Mouse (Mus musculus) cerebellum, adult 18-20 months (tissue): ENCODE results near the gene Cdh15.

Source experiments
- DNase-seq, 2 experiments: peaks; one replicate each; pipeline ENCODE4 v3.0.0; 2021

The Cdh15 gene

DNA sequence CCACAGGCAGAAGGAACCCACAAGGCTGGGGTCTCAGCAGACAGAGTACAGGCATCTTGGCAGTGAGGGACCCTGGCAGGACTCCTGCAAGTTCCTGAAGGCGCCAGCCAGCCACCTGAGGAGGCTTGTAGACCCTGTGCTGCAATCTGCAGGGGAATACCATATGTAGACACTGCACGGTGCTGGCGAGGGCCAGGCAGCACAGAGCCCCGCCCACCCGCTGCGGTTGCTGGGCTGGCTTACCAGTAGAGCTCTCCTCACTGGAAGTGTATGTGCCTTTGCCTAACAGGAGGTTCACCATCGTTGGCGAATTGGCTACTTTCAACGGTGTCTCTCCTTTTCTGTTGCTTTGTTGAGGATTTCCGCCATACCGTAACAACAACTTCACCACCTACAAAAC lies 48.6 kb downstream of the Cdh15 start:
- DNase-seq = no peak

DNA sequence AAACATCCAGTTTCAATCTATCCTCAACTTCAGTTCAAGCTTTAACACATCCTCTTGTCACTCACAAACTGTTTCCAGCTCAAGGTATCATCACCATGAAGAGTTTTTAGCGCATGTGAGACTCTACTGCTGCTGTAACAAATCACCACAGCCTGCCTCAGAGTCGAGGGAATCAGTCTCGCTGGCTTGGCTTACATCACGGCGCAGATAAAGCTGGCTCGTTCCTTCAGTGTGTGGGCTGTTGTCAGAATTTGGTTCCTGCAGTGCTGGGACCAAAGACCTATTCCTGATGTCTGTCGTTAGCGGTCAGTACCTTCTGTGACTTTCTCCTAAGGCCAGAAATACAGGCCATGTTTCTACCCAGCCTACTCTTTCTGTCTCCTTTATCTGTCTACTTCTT lies 49.4 kb downstream of the Cdh15 start:
- no peak for DNase-seq

DNA sequence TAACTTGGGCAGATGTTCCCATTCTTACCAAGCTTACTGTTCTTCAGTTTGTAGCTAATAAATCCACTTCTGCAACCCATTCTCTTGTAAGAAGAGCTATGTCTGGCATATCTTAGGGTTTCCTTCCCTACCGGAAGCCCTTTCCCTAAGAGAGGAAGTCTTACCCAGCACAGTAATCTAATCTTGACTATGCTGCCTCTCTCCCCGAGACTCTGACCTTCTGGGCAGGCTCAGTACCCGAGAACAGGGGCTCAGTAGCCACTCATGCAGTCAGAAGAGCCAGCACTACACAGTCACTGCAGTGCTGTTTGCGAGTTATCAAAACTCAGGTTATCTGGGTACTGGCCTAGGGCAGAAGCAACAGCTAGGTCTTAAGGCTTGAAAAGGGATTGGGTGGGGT lies 50.3 kb downstream of the Cdh15 start:
- DNase-seq = no peak

DNA sequence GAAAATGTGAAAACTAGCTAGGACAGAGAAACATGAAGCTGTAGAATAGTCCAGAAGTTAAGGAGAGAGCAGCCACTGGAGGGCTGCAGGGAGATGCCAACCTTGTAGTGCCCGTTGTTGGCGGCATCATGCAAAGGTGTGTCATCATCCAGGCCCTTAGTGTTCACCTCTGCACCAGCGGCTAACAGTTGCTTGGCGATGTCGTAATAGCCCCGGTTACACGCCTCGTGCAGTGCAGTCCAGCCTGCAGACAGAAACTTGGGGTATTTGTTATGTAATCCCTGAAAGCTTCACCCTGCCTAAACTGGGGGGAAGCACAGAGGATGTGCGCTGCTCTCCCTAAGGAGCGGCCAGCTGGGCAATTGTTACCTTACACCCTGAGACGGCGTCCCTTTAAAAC lies 50.7 kb downstream of the Cdh15 start:
- no peak for DNase-seq

DNA sequence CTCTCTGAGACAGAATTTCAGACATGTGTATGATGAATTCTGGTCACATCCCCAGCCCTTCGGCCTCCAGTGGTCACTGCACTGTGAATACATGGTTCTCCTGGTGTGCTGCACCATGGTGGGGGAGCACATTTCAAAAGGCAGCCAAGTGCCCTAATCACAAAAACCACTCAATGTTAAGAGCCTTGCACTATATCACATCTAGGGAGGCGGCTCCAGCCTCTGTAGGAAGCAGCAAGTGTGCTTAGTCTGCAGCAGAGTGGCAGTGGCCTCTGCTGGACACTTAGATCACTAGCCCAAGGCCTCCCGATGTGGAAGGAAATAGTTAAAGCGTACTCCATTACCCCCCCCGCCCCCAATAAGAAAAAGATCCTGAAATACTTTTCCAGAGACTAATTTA lies 51.3 kb downstream of the Cdh15 start:
- DNase-seq = no peak

DNA sequence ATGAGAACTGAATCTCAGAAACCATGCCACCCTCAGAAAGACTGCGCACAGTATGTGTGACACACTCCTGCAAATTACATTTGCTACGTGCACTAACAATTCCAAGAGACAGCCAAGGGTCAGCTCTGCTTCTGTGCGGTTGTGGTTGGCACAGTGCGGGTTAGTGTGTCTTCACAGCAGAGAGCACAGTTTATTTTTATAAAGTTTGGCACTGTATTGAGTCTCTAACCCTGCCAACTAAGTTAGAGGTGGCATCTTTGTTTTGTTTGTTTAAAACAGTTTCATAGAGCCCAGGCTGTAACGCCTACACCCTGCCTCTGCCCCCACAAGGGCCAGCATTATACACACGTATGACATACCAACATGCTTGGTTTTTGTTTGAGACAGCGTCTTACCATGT lies 53.7 kb downstream of the Cdh15 start:
- no peak for DNase-seq

DNA sequence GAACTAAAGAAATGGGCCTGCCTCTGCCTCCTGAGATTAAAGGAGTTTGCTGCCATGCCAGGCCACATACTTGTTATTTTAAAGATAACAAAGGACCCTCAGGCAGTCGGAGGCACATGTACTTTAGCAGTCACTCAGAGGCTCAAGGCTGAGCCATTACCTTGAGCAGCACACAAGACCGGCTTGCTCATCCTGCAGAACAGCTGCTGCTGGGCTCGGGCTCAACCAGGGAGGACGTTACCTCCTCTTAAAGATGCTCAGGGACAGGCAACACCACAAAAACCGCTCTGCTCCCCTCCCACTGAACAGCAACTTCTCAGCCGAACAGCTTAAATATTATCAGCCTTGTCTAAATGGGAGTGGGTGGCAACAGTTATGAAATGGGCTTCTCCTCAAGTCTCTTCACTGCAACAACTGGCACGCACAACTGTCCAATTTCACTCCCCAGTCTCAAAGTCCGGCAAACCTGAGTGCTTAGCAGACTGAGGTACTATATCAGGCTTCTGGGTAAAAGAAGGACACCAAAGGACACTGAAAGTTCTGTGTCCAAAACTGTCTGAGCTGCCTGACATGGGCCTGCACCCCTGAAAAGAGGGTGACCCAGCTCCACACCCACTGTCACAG lies 54.2 kb downstream of the Cdh15 start:
- DNase-seq = no peak

DNA sequence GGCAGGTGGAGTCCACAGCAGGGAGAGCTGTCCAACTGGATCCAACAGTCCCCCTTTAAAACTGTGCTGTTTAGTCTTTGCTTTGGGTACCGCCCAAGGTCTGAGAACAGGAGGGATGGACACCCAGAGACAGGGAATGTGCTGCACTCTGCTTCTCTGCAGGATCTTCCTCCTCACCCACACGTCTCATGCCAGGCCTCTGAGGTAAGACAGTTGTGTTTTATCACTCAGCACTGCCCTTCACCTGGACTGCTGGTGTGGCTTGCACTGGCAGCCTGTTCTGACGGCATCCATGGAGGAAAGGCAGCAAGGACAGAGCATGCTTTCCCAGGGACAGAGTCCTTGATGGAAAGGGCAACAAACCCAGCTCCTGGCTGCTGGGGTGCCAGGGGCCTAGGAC lies 54.8 kb downstream of the Cdh15 start:
- DNase-seq = peak in 1 of 2 experiments; percentile 42

DNA sequence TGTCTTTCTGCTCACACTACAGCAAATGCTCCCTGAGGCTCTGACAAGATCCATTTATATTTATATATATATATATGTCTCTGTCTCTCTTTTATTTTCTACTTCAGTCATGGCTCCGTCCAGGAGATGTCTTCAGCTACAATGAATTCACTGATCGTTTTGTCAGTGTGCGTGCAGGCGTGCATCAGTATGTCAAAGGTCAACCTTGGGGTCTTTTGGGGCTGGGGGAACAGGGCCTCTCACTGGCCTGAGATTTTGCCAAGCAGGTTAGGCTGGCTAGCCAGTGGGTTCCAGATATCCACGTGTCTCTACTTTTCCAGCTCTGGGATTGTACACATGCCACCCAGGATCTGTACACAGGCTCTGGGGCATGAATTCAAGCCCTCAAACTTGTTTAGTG lies 55.2 kb downstream of the Cdh15 start:
- DNase-seq = no peak

DNA sequence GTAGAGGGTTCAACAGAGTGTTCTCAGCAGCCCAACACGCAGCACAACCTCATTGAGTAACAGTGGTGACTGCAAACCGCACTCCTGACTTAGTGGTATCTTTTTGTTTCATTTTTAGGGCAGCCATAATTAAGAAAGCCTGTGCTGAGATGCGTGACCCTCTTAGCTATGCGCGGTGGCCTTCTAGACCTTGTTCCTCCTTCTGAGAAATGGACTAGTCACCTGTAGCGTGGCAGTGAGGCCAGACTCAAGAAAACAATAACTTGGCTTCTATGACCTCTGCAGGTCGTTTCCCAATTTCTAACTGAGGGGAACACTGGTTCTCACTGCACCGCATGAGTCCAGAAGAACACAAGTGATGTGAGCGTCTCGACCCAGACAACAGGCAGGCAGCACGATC lies 56.7 kb downstream of the Cdh15 start:
- DNase-seq = no peak

DNA sequence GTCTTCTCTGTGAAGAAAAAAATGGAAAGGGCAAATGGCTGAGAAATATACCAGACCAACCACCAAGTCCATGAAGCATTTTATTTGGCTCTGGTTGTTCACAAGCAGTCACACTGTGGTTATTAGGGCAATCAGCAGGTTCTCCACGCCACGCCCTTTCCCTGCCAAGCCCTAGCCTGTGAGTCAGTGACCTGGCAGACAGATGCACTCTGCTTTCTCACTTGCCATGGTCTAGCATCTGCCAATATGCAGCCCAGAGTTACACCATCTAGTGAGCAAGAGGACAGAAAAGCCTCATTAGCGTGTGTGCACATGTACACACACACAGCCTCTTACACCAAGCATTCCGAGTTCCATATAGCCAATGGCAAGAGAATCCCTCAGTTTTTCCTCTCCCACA lies 57.6 kb downstream of the Cdh15 start:
- DNase-seq = peak; percentile 53 to 71

DNA sequence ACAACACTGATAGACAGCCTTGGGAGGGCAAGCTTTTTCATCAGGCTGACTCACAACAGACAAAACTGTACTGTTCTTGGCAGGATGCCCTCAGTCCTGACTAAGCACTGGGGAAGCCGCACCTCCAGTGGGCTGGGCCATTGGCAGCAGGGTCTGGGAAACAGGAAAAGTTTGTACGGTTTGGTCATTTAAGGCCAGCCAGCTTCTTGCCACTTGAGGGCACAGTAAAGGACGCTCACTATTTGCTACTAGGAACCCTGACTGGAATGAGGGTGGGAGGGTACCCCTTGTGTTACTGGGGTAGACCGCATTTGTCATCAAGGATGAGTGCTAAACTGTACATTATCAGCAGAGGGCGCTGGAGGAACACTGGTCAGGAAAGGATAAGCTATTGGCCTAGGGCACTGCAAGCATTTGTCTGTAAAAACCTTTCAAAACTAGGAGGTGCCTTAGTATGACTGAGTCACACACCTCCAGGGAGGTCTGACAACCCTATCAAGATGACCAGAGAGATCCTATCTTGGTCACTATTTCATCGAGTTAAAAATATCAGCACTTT lies 58.8 kb downstream of the Cdh15 start:
- peak; percentile 88 for DNase-seq

DNA sequence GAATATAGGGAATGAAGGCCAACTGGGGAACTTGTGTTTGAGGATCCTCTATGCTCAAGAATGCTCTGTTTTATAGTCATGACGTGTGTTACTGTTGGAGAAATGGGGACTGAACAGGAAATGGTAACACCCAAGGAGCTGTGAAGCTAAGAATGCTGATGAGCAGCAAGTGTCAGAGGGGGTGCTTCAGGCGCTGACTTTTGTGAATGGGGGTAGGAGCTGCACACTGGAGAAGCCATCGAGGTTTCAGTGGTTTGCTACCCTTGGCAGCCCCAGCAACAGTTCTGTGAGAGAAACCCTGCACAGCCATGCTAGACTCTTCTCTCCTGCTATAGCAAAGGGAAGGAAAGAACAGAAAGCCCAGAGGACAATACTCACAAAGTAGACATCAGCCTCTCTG lies 64.4 kb downstream of the Cdh15 start:
- DNase-seq = no peak

DNA sequence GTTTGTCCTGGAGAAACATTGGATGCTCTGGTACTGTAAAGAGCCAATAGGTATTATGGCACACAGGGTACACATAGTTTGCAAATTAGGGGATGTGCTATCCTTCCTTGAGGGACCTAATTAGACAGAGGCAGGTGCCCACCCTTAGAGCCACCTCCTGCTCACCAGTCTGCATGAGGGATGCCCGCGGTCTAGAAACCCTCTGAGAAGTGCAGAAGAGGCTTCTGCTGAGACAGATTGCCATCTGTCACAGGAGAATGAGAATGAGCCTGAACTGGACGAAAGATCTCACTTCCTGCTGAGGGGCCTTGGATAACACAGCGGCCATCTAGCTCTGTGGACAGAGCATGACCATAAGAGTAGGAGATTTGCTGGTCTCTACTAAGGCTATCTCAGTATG lies 65.1 kb downstream of the Cdh15 start:
- DNase-seq = peak; percentile 58 to 69

DNA sequence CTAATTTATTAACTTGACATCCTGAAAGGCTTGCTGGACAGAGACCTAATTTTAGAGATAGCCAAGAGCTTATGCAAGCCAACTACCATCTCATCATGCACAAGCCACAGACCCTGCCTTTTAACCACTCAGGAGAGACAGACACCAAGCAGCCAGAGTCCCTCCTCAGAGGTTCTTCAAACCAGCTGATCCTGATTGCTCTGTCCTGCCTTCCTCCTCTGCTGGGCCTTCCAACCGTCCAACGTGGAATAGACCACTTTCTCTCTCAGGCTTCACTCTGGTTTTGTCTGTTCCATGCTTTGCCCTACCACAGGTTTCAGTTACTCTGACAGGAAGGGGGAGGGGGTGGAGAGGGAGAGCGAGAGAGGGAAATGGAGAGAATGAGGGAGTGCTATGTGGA lies 69.0 kb downstream of the Cdh15 start:
- DNase-seq = no peak
